Mouse (Mus musculus): ENCODE results near the gene Jph2. TPM values are rescaled to one million over a fixed set of nuclear protein-coding genes. Genes with fewer than 3 reads are reported as not detected.

Gene Jph2
- polyA plus RNA-seq (2016; fragmentation: Nextera tagmentation; extraction: Ambion mirVana), result 0.30 and 0.45 TPM in 2 replicates

- Histone ChIP-seq H3K36me3 (no peaks in the 10 kb centered on the region), H3K4me2 (replicated peaks) (peak within 1 kb of the TSS; percentile 35), H3K9me3 (no peaks in the 10 kb centered on the region), H3K4me3 (0 out of 2 replicates have a peak within 1 kb of the TSS, but pooled peaks have one; percentile 6), H3K27ac (replicated peaks) (no peak within 1 kb of the TSS), H3K4me1 (peaks cover 12% of the 10 kb centered on the region), H3K9ac (replicated peaks) (0 out of 2 replicates have a peak within 1 kb of the TSS, but pooled peaks have one; percentile 17), H3K27me3 (0 out of 2 replicates have a peak, but pooled peaks cover 3% of the 10 kb centered on the region)
- ATAC-seq (ENCODE audit: low FRiP score, low read depth), result no peak
- WGBS, result 7% methylated on average over 10 of the region's 10 CpGs
Observed at GRCm38 (mm10) chr2:163397905-163398304, at the start of gene Jph2. TSS of gene Jph2 (minus strand) at chr2:163397993.

GRCm38 (mm10) chr2:163447375-163447774 is 49.6 kb upstream of the Jph2 start:
- Histone ChIP-seq H3K9me3 (no peaks in the 10 kb centered on the region), H3K36me3 (peaks cover 33% of the 10 kb centered on the region), H3K4me2 (replicated peaks) (no peak overlapping the region), H3K4me3 (no peak overlapping the region), H3K27me3 (no peaks in the 10 kb centered on the region; the same call in 1 of the 2 replicates), H3K27ac (replicated peaks) (no peak overlapping the region), H3K9ac (replicated peaks) (no peak overlapping the region), H3K4me1 (no peaks in the 10 kb centered on the region)
- 75% methylated on average over 11 of the region's 12 CpGs for WGBS
- no peak for ATAC-seq (ENCODE audit: low FRiP score, low read depth)

- Histone ChIP-seq H3K4me2 (replicated peaks) (no peak overlapping the region), H3K9ac (replicated peaks) (no peak overlapping the region), H3K27ac (replicated peaks) (no peak overlapping the region), H3K27me3 (no peaks in the 10 kb centered on the region), H3K9me3 (no peaks in the 10 kb centered on the region), H3K4me1 (peaks cover 22% of the 10 kb centered on the region), H3K36me3 (peaks cover 22% of the 10 kb centered on the region), H3K4me3 (no peak overlapping the region)
- ATAC-seq (ENCODE audit: low FRiP score, low read depth), result no peak
- 75% methylated on average over 7 of the region's 7 CpGs for WGBS
Observed at GRCm38 (mm10) chr2:163444017-163444416, 46.2 kb upstream of the Jph2 start.

- no peak for ATAC-seq (ENCODE audit: low FRiP score, low read depth)
- 72% methylated on average over 6 of the region's 6 CpGs for WGBS
Observed at GRCm38 (mm10) chr2:163443543-163443942, 45.8 kb upstream of the Jph2 start.

GRCm38 (mm10) chr2:163439488-163439887 is 41.7 kb upstream of the Jph2 start:
- no peak for ATAC-seq (ENCODE audit: low FRiP score, low read depth)
- WGBS, result 78% methylated on average over 1 of the region's 1 CpGs
- Histone ChIP-seq H3K4me1 (peaks cover 35% of the 10 kb centered on the region), H3K4me2 (replicated peaks) (peak overlapping the region; percentile 66), H3K4me3 (peak overlapping the region; percentile 81), H3K27me3 (0 out of 2 replicates have a peak, but pooled peaks cover 6% of the 10 kb centered on the region), H3K9me3 (no peaks in the 10 kb centered on the region), H3K36me3 (no peaks in the 10 kb centered on the region), H3K9ac (replicated peaks) (peak overlapping the region; percentile 86), H3K27ac (replicated peaks) (0 out of 2 replicates have a peak overlapping the region, but pooled peaks have one; percentile 15)

More at GRCm38 (mm10) chr2:163443543-163443942, 45.8 kb upstream of the Jph2 start:
- H3K9ac ChIP-seq (replicated peaks), result no peak overlapping the region
- H3K27ac ChIP-seq (replicated peaks), result no peak overlapping the region
- no peak overlapping the region for H3K4me2 ChIP-seq (replicated peaks)
- no peak overlapping the region for H3K4me3 ChIP-seq
- no peaks in the 10 kb centered on the region for H3K9me3 ChIP-seq
- H3K36me3 ChIP-seq, result peaks cover 21% of the 10 kb centered on the region
- 0 out of 2 replicates have a peak, but pooled peaks cover 4% of the 10 kb centered on the region for H3K27me3 ChIP-seq
- peaks cover 27% of the 10 kb centered on the region for H3K4me1 ChIP-seq

- peak overlapping the region; percentile 81 for H3K4me3 ChIP-seq
- H3K9me3 ChIP-seq, result no peaks in the 10 kb centered on the region
- H3K27ac ChIP-seq (replicated peaks), result peak overlapping the region; percentile 79
- peaks cover 35% of the 10 kb centered on the region for H3K4me1 ChIP-seq
- peak overlapping the region; percentile 86 for H3K9ac ChIP-seq (replicated peaks)
- 0 out of 2 replicates have a peak, but pooled peaks cover 6% of the 10 kb centered on the region for H3K27me3 ChIP-seq
- H3K36me3 ChIP-seq, result no peaks in the 10 kb centered on the region
- WGBS, result 2% methylated on average over 27 of the region's 30 CpGs
- H3K4me2 ChIP-seq (replicated peaks), result peak overlapping the region; percentile 66
- ATAC-seq (ENCODE audit: low FRiP score, low read depth), result peak; percentile 78
Observed at GRCm38 (mm10) chr2:163438619-163439451, 41.0 kb upstream of the Jph2 start.

GRCm38 (mm10) chr2:163438246-163438618 is 40.4 kb upstream of the Jph2 start, which contains the start of gene Gdap1l1:
TSS of gene Gdap1l1 (plus strand) at chr2:163438476.
- 0% methylated on average over 18 of the region's 18 CpGs for WGBS
- Histone ChIP-seq H3K27me3 (0 out of 2 replicates have a peak, but pooled peaks cover 6% of the 10 kb centered on the region), H3K9me3 (no peaks in the 10 kb centered on the region), H3K4me1 (peaks cover 35% of the 10 kb centered on the region), H3K27ac (replicated peaks) (peak within 1 kb of the TSS; percentile 79), H3K36me3 (no peaks in the 10 kb centered on the region), H3K9ac (replicated peaks) (peak within 1 kb of the TSS; percentile 86), H3K4me2 (replicated peaks) (peak within 1 kb of the TSS; percentile 66), H3K4me3 (peak within 1 kb of the TSS; percentile 81)
- peak; percentile 76 for ATAC-seq (ENCODE audit: low FRiP score, low read depth)

- 0 out of 2 replicates have a peak, but pooled peaks cover 6% of the 10 kb centered on the region for H3K27me3 ChIP-seq
- H3K9me3 ChIP-seq, result no peaks in the 10 kb centered on the region
- H3K36me3 ChIP-seq, result no peaks in the 10 kb centered on the region
- H3K4me3 ChIP-seq, result peak overlapping the region; percentile 81
- H3K9ac ChIP-seq (replicated peaks), result peak overlapping the region; percentile 86
- peaks cover 35% of the 10 kb centered on the region for H3K4me1 ChIP-seq
- H3K4me2 ChIP-seq (replicated peaks), result peak overlapping the region; percentile 66
- peak overlapping the region; percentile 79 for H3K27ac ChIP-seq (replicated peaks)
- ATAC-seq (ENCODE audit: low FRiP score, low read depth), result no peak
- WGBS, result 44% methylated on average over 4 of the region's 4 CpGs
Observed at GRCm38 (mm10) chr2:163437800-163438199, 40.0 kb upstream of the Jph2 start.

- H3K4me2 ChIP-seq (replicated peaks), result no peak overlapping the region
- H3K27ac ChIP-seq (replicated peaks), result no peak overlapping the region
- H3K36me3 ChIP-seq, result no peaks in the 10 kb centered on the region
- 21% methylated on average over 4 of the region's 4 CpGs for WGBS
- 0 out of 2 replicates have a peak, but pooled peaks cover 6% of the 10 kb centered on the region for H3K27me3 ChIP-seq
- no peak overlapping the region for H3K4me3 ChIP-seq
- H3K9ac ChIP-seq (replicated peaks), result no peak overlapping the region
- ATAC-seq (ENCODE audit: low FRiP score, low read depth), result no peak
- H3K4me1 ChIP-seq, result peaks cover 12% of the 10 kb centered on the region
- no peaks in the 10 kb centered on the region for H3K9me3 ChIP-seq
Observed at GRCm38 (mm10) chr2:163433971-163434370, 36.2 kb upstream of the Jph2 start.

GRCm38 (mm10) chr2:163431289-163431688 is 33.5 kb upstream of the Jph2 start:
- no peaks in the 10 kb centered on the region for H3K36me3 ChIP-seq
- no peak for ATAC-seq (ENCODE audit: low FRiP score, low read depth)
- 90% methylated on average over 9 of the region's 9 CpGs for WGBS

GRCm38 (mm10) chr2:163428346-163429011 is 30.7 kb upstream of the Jph2 start:
- Histone ChIP-seq H3K27ac (replicated peaks) (no peak overlapping the region), H3K4me1 (no peaks in the 10 kb centered on the region), H3K9ac (replicated peaks) (no peak overlapping the region), H3K36me3 (no peaks in the 10 kb centered on the region), H3K9me3 (no peaks in the 10 kb centered on the region), H3K4me3 (no peak overlapping the region), H3K4me2 (replicated peaks) (no peak overlapping the region), H3K27me3 (no peaks in the 10 kb centered on the region)
- ATAC-seq (ENCODE audit: low FRiP score, low read depth), result no peak
- 55% methylated on average over 4 of the region's 4 CpGs for WGBS

More at GRCm38 (mm10) chr2:163431289-163431688, 33.5 kb upstream of the Jph2 start:
- Histone ChIP-seq H3K27ac (replicated peaks) (no peak overlapping the region), H3K9ac (replicated peaks) (no peak overlapping the region), H3K4me1 (no peaks in the 10 kb centered on the region), H3K9me3 (no peaks in the 10 kb centered on the region), H3K4me2 (replicated peaks) (no peak overlapping the region), H3K27me3 (no peaks in the 10 kb centered on the region), H3K4me3 (no peak overlapping the region)

Measured in midbrain, embryonic 12.5 days (tissue).